Mouse (Mus musculus) kidney, postnatal 25 days (tissue): ENCODE data around the gene Ilf3.
A peak's percentile ranks its signal among the peaks of the same experiment; 100 is the strongest.

Experiments
- DNase-seq, 2 experiments: peaks; one replicate each; pipeline ENCODE4 v3.0.0; 2021; ENCODE audit warnings: mixed read lengths in 2 of 2

Ilf3 gene

GRCm38 (mm10) chr9:21439914-21440313 lies 72.2 kb downstream of the Ilf3 start:
- no peak for DNase-seq

GRCm38 (mm10) chr9:21440387-21440786 lies 72.7 kb downstream of the Ilf3 start:
- DNase-seq = no peak

- no peak for DNase-seq
These were observed 76.2 kb downstream of the Ilf3 start for GRCm38 (mm10) chr9:21443853-21444252.

- DNase-seq = no peak
These were observed 76.9 kb downstream of the Ilf3 start for GRCm38 (mm10) chr9:21444574-21444973.

- no peak for DNase-seq
These were observed 77.5 kb downstream of the Ilf3 start for GRCm38 (mm10) chr9:21445081-21445744.

- no peak for DNase-seq
These were observed 80.1 kb downstream of the Ilf3 start for GRCm38 (mm10) chr9:21447778-21448177.

GRCm38 (mm10) chr9:21449710-21450109 lies 82.0 kb downstream of the Ilf3 start:
- no peak for DNase-seq

- DNase-seq = peak; percentile 58 to 71
These were observed 82.6 kb downstream of the Ilf3 start for GRCm38 (mm10) chr9:21450270-21450669.

- peak in 1 of 2 experiments; percentile 73 for DNase-seq
These were observed 83.7 kb downstream of the Ilf3 start for GRCm38 (mm10) chr9:21451391-21451790.

GRCm38 (mm10) chr9:21451870-21452269 lies 84.2 kb downstream of the Ilf3 start:
- no peak for DNase-seq

GRCm38 (mm10) chr9:21453003-21453402 lies 85.3 kb downstream of the Ilf3 start:
- DNase-seq = no peak

GRCm38 (mm10) chr9:21453459-21453858 lies 85.8 kb downstream of the Ilf3 start:
- no peak for DNase-seq

- peak in 1 of 2 experiments; percentile 24 for DNase-seq
These were observed 86.9 kb downstream of the Ilf3 start for GRCm38 (mm10) chr9:21454556-21454955.
